Mouse (Mus musculus) brain, embryonic 14.5 days (tissue): ENCODE data around the gene Wdr62.

Experiments used
- CTCF ChIP-seq: fragments of 200-500 bp; IDR thresholded peaks from 2 replicates; pipeline ENCODE4 v1.5.1; 2012; ENCODE audit warnings: inconsistent platforms, mild to moderate bottlenecking, moderate library complexity, borderline replicate concordance; ENCODE audit not compliant: insufficient read depth, insufficient read length; ENCODE audit errors: extremely low read depth
- POLR2A ChIP-seq: fragments of 200-500 bp; IDR thresholded peaks from 2 replicates; pipeline ENCODE4 v1.6.1; 2012; ENCODE audit warnings: mild to moderate bottlenecking, inconsistent platforms, borderline replicate concordance; ENCODE audit not compliant: poor library complexity, insufficient read depth, insufficient read length, severe bottlenecking; ENCODE audit errors: extremely low read depth

DNA sequence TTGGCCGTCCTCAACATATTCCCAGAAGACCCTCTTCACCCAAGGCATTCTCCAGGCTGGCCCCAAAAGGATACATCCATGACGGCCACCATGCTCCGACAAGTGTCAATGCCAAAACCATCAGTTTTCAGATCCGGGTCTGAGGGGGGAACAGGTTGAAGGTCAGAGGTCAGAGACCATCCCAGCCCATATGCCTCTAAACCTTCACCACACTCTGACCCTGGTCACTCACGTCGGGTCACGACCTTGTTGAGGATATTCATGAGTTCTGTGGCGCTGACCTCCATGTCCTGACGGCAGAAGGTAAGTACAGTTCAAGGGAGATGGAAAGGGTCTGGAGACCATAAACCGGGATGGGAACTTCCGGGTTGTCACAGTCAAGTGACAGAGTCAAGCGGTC lies 88.1 kb downstream of the Wdr62 start:
- TF ChIP-seq CTCF: no peak
- no peak for TF ChIP-seq POLR2A
